Mouse (Mus musculus): ENCODE data around the gene Foxs1.
A peak's percentile ranks its signal among the peaks of the same experiment; 100 is the strongest.

Foxs1 gene

DNA sequence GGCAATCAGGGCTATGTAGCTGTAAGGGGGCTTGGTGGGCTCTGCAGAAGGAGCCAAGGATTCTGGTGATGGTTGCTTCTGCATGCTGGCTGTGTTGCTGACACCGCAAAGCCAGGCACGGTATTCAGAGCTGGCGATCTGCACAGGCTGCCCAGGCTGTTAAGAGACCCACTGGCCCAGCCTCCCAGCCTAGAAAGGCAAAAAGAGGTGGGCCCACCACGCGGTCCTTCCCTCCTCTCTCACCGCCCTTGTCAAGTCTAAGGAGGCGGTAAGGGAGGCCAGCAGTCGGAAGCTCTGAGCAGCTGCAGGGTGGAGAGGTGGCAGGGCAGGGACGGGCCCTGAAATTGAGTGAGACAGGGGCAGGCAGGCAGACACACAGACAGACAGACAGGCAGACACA lies at the start of gene Foxs1:
Gene Foxs1 (minus strand): TSS at position 161 of the 400 bp plus-strand sequence.
- DNase-seq = no peak

DNA sequence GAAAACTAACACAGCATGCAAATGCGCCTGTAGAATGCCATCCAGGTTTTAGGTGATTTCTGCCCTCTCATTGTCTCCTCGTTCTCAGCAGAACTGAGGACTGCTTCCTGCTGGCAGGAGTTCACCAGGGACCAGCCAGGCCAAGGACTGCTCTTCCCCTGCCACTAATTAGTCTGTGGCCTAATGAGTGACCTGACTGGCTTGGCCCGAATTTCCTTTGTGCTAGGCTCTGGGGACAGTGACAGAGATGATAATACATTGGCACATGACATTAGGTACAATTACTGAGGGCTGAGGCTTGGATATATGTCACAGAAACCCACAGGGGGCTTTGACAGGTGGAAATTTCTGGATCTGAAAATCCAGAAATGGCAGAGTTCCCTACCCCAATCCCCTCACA lies 44.0 kb upstream of the Foxs1 start:
- DNase-seq = no peak

DNA sequence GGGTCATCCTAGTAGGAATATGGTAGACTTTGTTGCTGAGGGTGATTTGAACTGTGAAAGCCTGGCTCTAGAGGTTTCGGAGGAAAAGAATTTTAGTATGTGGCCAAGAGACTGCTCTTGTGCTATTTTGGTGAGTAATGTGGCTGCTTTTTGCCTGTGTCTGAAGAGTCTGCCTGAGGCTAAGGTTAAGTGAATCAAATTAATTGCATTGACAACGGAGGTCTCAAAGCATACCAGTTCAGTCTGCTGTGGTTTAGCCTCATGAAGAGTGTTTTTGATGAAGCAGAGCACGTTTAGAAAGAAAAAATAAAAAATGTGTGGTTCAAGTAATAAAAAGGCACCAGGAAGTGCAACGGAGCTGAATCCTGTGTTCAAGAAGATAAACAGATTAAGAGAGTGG lies 32.5 kb upstream of the Foxs1 start:
- DNase-seq = no peak

DNA sequence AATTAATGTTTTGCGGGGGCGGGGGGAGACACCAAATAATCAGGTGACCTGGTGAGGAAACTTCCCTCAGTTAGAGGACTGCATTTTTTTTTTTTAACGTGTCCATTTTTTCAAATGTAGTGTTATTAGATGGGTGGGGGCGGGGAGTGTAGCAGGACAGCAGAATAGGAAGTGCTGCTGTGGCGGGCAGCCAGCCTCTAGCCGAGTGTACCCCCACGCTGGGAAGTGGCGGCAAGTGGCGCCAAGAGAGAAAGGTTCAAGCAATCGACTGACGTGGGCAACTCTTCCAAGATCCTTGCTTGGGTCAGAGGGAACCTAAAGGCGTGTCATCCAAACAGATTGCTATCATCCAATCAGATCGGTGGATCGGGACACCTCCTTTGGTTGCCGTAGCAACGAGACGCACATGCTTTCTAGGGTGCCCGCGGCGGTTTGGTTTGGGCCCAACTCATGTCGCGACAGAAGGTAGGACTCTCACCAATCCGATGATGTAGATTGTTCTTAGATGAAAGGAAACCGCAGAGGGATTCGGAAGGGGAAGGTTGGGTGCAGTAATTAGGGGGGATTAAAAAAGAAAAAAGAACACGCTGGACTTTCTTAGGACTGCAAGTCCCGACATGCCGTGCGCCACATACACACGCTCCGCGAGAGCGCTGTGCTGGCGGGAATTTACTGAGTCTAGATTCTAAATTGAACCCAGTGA lies 29.2 kb upstream of the Foxs1 start, which contains the start of gene Ttll9:
Gene Ttll9 (plus strand): TSS at position 395 of the 703 bp plus-strand sequence.
- DNase-seq = peak; percentile 90

DNA sequence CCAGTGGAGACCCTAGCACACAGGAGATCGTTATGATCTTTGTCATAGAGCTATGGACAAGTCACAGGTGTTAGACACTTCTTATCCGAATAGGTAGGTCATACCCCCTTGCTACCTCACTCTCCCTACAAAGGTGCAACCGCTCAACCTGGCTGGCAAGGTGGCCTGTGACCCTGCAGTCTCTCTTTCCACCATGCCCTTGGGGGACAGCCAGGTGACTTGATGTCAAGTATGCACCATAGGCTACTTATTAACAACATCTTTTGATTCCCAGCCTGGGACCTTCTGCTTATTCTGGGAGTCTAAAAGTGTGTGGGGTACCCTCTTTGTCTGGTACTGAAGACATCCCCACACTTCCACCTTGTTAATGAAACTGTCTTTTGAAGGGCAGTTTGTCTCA lies 25.1 kb upstream of the Foxs1 start:
- DNase-seq = no peak

DNA sequence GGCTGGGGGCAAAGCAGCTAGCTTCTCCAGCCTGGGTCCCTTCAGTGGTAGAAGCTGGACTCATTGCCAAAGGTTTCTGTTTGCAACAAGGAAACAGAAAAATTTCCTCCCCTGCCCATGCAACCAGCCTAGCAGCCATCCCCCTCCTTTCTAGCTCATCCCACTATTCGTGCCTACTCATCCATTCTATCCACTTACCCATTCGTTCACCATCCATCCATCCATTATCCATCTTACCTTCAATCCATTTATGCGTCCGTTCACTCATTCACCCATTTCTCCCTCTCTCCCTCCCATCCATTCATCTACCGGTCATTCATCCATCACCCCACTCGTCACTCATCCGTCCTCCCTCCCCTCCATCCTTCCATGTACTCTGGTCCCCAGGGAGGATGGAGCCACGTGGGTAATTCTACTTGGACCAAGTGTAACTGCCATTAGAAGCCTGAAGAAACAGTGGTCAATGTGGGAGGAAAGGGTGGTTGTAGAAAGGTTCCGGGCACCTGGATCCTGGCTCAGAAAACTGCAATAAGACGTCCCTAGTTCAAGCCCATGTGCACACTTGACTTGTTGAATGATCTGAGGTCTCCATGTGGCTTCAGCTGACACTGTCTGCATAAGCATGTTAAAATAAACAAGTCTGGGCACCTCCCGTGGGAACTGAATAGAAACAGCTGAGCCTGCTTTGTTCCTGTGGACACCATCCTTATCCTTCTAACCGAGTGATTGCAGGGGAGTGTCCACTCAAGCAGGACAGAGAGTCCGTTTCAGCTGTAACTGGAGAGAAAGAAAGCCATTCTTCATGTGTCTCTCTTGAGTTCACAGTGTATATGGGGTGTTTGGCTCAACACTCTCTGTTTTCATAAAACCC lies 19.1 kb upstream of the Foxs1 start:
- no peak for DNase-seq

DNA sequence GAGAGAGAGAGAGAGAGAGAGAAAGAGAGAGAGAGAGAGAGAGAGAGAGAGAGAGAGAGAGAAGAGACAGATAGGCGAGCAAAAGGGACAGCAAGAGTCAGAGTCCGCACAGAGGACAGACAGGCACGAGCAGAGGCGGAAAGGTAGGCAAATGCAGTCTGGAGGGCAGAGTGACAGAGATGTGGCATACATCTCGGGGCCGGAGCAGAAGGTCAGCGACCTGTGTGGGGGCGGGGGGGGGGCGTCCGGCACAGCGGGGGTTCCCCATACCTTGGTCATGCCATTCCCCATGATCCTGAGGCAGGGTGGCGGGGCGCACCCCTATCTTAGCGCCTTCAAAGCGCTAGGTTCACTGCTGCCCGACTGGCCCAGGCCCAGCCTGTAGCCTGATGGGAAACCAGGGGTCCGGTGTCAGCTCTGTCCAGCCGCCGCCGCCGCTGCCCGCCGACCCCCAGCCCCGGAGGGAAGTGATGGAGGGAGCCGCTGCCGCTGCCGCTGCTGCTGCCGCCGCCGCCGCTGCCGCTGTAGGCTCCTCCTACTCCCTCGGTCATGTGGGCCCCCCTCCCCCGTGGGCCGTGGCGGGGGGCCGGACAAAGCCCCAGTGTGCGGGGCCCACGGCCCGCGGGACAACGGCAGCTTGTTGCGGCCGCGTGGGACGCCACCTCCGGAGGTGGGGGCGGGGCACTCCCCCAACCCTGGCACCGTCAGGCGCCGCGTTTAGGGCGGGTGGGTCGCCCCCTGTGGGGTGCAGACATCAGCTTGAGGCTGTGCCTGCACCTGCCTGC lies 18.2 kb upstream of the Foxs1 start, which contains the start of gene Dusp15:
Gene Dusp15 (minus strand): TSS at position 634 of the 785 bp plus-strand sequence.
- peak; percentile 78 for DNase-seq

DNA sequence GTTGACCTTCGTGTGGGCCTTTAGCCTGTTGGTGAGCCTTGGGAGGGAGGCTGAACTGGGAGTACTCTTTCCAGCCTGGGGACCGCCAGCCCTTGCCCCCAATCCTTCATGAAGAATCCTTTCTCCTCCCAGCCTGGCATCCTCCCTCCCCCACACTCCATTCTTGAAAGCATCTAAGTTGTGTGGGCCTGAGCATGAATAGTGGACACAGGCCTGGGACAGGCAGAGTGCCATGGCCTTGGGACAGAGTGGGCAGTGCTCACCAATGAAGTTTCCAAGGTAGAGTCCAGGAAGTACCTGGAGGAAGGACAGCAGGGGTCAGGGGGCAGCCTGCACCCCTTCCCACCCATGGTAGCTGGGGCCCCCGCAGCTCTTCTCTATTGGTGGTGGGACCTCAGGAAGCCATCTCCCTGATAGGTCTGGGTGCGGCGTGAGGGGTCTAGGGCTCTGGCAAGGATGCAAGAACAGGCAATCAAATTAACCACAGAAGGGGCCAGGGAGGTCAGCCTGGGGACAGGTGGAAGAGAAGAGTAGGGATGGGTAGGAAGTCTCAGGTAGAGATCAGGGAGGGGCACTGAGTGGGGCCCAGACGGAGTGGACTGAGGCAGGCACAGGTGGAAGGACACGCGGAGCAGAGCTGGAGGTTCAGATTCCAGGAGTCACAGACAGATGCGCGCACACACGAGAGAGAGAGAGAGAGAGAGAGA lies 17.5 kb upstream of the Foxs1 start:
- no peak for DNase-seq

DNA sequence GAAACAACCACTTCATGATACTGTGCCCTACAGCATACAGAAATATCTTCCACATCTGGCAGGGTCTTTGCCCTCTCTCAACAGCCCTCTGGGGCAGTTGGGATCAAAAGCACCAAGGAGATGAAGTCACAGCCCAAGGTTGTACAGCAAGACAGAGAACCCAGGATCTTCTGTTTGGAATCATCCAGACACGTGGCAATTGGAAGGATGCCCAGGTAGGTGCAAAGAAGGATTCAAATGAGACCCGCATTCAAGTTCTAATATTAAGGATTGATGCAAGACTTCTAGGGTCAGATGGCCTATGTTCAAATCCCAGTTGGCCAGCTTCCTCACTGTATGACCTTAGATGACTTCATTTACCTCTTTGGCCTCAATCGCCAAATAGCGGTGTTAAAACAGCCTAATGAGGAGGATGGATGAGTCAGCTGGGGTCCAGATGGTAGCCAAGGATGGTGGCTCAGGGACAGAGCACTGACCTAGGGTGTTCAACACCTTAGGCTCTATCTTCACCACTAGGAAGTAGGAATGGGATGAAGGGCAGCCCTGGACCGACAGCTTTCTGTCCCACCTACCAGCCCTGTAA lies 15.5 kb upstream of the Foxs1 start:
- no peak for DNase-seq

DNA sequence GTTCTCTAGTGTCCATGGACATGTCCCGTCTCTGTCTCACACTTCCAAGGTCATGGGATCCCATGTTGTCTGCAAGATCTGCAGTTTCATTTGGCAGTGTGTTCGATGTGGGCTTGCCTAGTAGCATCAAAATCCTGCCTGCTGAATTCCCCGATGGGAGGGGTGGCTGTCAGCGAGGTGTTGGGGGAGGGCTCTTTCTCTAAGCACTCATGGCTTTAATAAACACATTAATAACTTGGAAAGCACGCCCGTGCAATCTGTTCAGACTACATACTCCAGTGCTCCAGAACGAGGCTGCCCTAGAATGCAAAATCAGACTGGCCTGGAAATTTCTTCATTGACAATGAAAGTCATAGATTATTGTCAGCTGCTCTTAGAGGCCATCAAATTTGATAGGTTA lies 14.1 kb upstream of the Foxs1 start:
- no peak for DNase-seq

DNA sequence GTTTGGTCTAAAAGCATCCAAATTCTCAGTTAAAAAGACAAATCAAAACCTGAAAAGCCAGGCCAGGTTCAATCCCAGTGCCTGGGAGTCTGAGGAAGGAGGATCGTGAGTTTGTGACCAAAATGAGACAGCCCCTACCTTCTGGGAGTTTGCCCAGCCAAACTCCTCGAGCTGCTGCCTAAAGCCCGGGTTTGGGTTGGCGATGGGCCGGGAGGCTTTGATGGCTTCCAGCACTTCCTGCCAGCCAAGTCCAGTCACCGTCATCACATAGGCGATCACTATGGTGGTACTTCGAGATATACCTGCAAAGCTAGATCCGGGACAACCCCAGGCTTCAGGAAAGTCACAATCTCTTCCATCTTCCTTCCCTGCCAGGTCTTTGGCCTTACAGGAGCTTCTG lies 11.0 kb upstream of the Foxs1 start:
- no peak for DNase-seq

DNA sequence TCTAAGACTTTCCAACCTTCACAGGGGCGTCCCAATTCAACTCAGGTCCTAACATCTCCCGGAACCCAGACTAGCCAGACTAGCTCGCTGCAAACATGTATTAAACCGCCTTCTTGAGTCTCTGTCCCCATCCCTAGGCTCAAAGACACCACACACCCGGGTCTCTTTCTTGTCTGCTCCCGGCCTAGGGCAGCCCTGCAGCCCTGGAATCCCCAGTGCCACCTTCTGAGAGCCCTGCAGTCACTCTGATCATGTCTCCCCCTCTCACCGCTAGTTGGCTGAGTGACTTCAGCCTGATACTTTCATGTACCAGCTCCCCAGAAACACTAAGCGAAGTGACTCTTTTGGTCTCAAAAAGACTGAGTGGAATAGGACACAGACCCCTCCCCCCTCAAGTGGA lies 10.6 kb upstream of the Foxs1 start:
- no peak for DNase-seq

DNA sequence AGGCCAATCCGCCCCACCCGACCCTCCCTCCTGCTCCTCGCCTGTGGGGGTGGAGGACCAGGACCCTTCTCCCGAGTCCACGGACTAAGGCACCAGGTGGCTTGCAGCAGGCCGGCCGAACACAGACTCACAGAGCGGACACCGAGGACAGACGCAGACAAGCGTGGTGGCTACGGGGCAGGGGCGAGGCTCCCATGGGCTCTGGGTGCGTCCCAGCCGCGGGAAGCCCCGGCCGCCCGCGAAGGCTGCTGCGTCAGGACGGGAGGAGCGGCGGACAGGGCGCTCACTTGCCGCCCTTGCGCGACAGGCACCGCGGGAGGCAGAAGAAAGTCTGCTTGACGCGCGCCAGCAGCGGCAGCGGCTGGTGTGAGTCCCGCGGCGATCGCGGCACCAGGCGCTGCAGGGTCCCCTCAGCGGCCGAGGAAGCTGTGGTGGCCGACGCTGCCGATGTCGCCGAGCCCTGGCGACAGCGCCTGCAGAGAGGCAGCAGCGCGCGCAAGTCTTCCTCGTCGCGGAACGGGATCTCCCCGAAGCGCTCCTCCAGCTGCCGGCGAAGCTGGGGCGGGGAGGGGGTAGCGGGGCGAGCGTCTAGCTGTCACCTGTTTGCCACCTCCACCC lies 10.0 kb upstream of the Foxs1 start:
- DNase-seq = no peak

DNA sequence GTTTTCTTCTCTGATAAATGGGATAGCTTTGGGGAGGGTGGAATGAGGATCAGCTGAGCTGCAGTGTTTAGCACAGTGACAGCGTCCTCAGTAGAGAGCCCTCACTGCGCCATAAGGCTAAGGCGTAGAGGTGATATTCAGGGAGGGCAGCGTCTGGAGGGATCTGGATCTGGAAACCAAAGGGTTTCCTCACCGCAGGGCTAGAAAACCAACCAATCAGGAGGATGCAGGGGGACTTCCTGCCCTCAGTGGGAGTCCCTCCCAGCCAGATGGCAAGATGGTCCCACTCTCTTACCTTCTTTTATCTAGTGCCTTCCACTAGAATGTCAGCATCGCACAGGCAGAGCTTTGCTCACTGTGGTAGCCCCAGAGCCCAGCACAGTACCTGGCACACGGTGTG lies 8.8 kb upstream of the Foxs1 start:
- no peak for DNase-seq

DNA sequence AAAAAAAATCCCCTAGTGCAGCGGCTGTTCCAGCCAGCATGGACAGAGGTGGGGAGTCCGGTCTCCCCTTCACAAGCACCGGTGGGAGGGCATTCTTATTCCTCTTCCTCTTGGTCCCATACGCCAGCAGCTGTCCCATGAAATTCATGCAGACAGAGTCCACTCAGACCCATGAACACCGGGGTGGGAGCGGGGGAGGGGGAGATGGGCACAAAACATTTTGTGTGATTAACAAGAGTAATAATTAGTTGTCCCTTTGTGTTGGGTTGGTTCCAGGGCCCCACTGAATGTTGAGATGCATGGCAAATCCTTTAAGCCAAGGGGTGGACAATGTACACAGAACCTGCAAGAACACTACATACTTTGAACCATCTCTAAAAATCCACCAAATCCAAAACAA lies 8.1 kb upstream of the Foxs1 start:
- DNase-seq = no peak

DNA sequence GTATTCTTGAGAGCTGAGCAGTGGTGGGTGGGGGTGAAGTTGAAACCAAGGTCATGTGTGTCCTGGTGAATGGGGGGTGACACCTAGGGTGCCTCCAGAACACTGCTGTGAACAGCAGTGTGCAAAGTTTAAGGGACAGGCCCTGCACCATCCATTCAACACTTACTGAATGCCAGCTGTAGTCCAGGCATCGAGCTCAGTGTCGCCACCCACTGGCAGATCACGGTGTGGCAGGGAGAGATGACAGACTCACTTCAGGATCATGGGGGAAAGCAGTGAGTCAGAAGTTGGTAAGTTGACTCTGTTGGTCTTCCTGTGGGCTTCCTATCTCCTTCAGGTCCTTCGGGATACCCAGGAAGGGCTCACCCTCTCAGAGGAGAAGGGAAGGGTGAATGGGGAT lies 6.8 kb upstream of the Foxs1 start:
- peak; percentile 34 for DNase-seq

DNA sequence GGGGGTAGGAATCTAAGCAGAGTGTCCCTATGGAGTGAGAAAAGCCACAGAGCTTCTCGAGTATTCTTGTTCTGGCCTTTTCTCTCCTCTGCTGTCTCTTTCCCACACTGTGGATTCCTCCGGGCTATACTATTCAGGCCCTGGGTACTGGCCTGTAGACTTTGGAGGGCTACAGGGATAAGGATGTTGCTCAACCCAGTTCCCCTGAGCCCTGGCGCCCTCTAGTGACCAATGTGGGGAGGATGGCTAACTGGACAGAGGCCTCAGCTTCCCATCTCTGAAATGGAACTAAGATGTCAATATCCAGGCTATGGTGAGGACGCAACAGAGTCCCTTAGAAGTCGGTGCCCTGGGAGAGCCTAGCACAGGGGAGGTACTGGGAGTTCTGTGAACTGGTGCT lies 606 bp upstream of the Foxs1 start:
- no peak for DNase-seq

DNA sequence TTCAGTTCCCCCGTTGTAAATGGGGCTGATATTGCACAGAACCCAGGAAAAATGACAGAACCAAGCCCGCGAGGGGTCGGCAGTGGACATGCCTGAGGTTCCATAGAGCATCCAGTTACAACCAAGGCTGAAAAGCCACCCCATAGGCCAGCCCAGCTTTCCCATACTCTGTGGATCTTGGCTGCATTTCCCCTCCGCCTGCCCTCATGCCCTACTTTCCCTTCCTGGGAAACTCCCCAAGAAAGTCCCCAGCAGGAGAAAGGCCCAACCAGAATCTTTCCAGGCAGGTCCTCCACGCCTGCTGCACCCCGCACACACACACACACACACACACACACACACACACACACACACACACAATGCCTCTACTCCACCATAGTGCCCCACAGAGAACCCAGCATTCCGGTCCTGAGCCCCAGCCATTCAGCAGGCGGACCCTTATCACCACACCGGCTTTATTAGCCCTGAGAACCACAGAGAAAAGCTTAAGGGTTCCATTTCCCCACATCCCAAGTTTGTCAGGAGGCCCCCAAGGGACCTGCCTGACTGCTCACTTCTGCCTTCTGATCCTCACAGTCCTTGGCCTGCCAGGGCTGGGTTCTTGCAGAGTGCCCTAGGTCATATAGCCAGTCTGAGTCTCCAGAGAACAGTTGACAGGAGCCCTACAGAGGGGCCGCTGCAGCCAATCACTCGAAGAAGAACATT lies 1.4 kb downstream of the Foxs1 start:
- DNase-seq = no peak

DNA sequence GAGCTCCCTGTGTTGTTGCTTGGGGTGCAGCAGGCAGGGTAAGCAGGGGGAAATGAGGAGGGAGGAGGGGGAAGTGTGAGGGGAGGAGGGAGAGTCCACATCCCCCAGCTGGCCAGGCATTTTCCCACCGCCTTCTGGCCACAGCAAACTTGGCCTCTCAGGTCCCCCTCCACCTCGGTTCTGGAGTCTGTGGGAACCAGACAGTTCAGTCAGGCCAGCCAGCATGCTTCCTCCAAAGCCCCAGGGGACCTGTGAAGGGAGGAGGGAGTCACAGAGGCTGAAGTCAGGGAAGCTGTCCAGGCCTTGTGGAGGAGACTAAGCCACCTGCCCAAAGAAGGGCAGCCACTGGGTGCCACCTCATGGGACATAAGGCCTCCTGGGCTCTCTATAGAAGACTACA lies 2.7 kb downstream of the Foxs1 start:
- no peak for DNase-seq

DNA sequence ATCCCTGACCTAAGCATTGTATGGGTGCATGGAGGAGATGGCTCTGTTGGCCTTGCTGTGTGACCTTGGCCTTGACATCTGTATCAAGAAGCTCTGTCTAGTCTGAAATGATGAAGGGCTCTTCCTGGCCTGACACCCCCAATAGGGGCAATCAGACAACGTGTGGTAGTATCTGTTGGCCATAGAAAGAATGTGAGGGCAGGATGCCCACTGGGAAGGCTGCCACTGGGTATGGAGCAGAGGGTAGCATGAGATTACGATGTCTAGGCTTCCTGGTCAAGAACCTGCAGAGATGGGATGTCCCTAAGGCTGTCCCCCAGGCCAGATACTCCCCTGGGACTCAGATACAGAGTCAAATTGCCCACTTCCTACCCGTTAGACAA lies 4.0 kb downstream of the Foxs1 start:
- DNase-seq = no peak
